Mouse (Mus musculus): ENCODE results near the gene Trim17. TPM values are rescaled to one million over a fixed set of nuclear protein-coding genes. Genes with fewer than 3 reads are reported as not detected.

The Trim17 gene
- polyA plus RNA-seq (2021; fragmentation: Nextera tagmentation): 4.6 and 5.0 TPM in 2 replicates
- long read RNA-seq, experiment 1, partial matches to known transcripts: 0 of 5 reads
- long read RNA-seq, experiment 1, other reads (novel, unspliced or antisense): 5 of 5 reads
- long read RNA-seq, experiment 2, partial matches to known transcripts: 2 of 42 reads
- long read RNA-seq, experiment 2, other reads (novel, unspliced or antisense): 37 of 42 reads

DNA sequence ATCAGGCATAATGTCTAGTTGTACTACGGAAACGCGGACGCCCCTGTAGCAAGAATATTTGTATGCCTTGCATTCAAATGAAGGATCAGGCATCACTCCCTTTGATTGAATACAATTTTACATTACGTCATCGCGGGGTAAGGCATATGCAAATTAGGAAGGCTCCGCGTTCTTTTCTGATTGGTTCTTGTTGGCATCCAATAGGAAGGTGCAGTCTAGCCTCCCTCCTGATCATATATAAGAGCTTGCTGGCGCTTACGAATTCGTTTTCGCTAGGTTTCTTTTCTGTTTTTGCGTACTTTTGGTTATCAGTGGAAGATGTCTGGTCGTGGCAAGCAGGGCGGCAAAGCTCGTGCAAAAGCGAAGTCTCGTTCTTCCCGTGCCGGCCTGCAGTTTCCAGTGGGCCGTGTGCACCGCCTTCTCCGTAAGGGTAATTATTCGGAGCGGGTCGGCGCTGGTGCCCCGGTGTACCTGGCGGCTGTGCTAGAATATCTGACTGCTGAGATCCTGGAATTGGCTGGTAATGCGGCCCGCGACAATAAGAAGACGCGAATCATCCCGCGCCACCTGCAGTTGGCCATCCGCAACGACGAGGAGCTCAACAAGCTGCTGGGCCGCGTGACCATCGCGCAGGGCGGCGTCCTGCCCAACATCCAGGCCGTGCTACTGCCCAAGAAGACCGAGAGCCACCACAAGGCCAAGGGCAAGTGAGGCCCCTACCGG is at the start of gene Trim17, which contains the start of gene Hist3h2a:
Trim17 (plus strand) TSS at position 266 of the 723 bp plus-strand sequence.
Hist3h2a (plus strand) TSS at position 266 of the 723 bp plus-strand sequence.

DNA sequence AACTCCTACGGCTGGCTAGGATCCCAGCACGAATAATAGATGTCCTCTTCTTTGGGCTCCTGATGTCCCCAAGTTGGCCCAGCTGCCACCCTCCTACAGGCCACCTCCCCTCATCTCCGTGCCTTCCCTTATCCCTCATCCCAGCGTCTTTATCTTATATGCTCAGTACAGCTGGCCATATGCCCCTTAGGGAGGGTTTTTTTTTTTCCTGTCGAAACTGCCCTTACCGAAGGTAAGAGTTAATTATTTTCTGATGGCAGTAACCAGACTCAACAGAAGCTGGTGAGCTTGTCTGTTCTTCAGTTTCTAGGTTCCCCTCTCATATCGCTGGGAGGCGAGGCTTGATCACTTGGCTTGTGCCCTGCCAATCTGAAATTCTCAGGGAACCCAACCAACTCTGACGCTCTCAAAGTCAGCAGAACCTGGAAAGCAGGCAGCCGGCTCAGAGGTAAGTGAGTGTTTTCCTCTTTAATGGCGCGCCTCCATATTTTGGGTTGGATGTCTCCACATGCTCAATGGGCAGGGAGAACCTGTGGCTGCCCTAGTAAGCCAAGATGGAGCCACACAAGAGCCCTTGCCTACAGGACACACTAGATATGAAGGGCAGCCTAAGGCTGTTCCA is 36.6 kb upstream of the Trim17 start, which contains the start of gene Btnl10:
Btnl10 (plus strand) TSS at position 164 of the 622 bp plus-strand sequence.

DNA sequence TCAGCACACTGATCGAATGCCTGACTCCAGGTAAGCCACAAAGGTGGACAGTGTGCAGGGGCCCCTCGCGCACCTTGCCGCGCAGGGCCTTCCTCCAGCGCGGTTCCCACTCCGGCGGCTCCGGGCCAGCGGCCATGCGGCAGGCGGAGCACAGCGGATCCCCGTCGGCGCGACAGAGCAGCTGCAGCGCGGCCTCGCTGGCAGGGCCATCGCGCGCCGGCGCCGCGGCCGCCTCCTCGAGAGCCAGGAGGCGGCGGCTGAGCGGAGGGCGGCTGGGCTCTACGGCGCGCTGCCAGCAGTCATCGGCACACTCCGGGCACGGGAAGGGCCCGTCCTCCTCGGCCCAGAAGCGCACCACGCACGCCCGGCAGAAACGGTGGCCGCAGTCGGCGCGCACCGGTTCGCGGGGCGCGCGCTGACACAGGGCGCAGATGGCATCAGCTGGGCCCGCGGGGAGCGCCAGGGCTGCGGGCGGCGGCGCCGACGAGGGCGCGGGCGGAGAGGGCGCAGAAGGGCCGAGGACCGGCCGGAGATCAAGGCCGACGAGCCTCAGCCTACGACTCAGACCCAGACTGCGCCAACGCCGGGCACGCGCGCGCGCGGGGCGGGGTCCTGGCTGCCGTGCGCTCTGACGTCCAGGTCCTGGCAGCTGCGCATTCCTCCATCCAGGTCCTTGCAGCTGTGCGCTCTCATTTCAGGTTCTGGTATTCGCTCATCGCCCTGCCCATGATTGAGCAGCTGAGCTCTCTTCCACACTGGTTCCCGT is 16.0 kb upstream of the Trim17 start, which contains the start of gene Rnf187:
Rnf187 (minus strand) TSS at position 595 of the 766 bp plus-strand sequence.

DNA sequence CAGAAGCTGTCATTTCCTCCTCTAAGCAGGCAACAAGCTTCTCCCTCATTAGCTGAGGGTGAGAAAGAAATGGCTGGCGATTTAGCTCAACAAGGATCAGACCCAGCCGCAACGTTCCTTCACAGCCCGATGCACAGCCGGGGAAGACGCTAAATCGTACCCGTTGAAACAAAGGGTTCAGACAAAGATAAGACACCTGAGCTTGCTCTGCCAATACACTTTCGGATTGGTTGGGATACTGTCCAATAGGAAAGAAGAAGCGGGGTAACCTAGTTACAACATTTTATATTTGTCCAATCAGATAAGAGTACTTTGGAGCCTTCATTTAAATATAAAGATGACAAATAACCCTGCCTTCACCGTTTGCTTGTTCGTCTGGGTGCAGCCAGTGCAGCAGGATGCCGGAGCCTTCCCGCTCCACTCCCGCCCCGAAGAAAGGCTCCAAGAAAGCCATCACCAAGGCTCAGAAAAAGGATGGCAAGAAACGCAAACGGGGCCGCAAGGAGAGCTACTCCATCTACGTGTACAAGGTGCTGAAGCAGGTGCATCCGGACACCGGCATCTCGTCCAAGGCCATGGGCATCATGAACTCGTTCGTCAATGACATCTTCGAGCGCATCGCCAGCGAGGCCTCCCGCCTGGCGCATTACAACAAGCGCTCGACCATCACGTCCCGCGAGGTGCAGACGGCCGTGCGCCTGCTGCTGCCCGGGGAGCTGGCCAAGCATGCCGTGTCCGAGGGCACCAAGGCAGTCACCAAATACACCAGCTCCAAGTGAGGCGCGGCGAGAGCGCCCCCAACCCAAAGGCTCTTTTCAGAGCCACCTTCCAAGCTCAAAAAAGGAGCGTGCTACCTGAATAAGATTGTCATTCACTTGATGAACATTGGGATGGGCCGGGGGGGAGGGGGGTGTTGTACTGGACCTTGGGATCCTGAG is 5.7 kb upstream of the Trim17 start, which contains the start of gene Hist3h2ba:
Hist3h2ba (plus strand) TSS at position 379 of the 938 bp plus-strand sequence.

DNA sequence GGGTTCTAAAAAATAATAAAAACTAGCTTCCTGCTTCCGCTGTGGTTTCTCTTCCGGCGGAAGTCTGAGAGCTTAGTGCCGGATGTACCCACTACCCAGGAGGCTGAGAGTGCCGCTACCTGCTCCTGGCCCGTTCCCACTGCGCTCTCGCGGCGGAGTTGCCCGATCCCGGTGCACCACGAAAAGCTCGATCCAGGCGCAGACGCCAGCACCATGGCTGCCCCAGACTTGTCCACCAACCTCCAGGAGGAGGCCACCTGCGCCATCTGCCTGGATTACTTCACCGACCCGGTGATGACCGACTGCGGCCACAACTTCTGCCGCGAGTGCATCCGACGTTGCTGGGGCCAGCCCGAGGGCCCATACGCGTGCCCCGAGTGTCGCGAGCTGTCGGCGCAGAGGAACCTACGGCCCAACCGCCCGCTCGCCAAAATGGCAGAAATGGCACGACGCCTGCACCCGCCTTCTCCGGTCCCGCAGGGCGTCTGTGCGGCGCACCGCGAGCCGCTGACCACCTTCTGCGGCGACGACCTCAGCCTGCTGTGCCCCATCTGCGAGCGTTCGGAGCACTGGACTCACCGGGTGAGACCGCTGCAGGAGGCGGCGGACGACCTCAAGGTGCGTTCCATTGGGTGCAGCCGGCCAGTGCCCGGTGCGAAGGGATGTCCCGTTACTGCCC is 23.7 kb downstream of the Trim17 start, which contains the start of gene Trim11:
Trim11 (plus strand) TSS at position 67 of the 679 bp plus-strand sequence.

Small RNAs within 50 kb of the gene (microRNA-seq; reads per million reads assigned to microRNA genes)
- not detected for gene Gm44313

Other genes with a start within 250 kb of the Trim17 start
- not detected in 2 replicates for gene Olfr318, start 230.7 kb upstream of the Trim17 start, polyA plus RNA-seq (2021; fragmentation: Nextera tagmentation)
- 0.09 and 0.13 TPM in 2 replicates for gene Olfr317, start 215.5 kb upstream of the Trim17 start, polyA plus RNA-seq (2021; fragmentation: Nextera tagmentation)
- 0.67 and 0.89 TPM in 2 replicates for gene Olfr316, start 202.0 kb upstream of the Trim17 start, polyA plus RNA-seq (2021; fragmentation: Nextera tagmentation)
- not detected in 2 replicates for gene Olfr315, start 181.5 kb upstream of the Trim17 start, polyA plus RNA-seq (2021; fragmentation: Nextera tagmentation)
- not detected in 2 replicates for gene Olfr314, start 171.7 kb upstream of the Trim17 start, polyA plus RNA-seq (2021; fragmentation: Nextera tagmentation)
- 28.9 and 30.2 TPM in 2 replicates for gene Fam183b, start 152.7 kb upstream of the Trim17 start, polyA plus RNA-seq (2021; fragmentation: Nextera tagmentation)
- gene Olfr313, start 139.7 kb upstream of the Trim17 start, polyA plus RNA-seq (2021; fragmentation: Nextera tagmentation): not detected in 2 replicates
- not detected in 2 replicates for gene Olfr312, start 125.4 kb upstream of the Trim17 start, polyA plus RNA-seq (2021; fragmentation: Nextera tagmentation)
- not detected in 2 replicates for gene Olfr311, start 115.4 kb upstream of the Trim17 start, polyA plus RNA-seq (2021; fragmentation: Nextera tagmentation)
- gene Gm12258, start 107.5 kb upstream of the Trim17 start, polyA plus RNA-seq (2021; fragmentation: Nextera tagmentation): 3.5 and 3.9 TPM in 2 replicates
- 3.4 and 4.0 TPM in 2 replicates for gene 2810021J22Rik, start 87.5 kb upstream of the Trim17 start, polyA plus RNA-seq (2021; fragmentation: Nextera tagmentation)
- 6.0 and 6.7 TPM in 2 replicates for gene Zfp39, start 50.5 kb upstream of the Trim17 start, polyA plus RNA-seq (2021; fragmentation: Nextera tagmentation)
- gene Btnl10, start 36.8 kb upstream of the Trim17 start, polyA plus RNA-seq (2021; fragmentation: Nextera tagmentation): not detected in 2 replicates
- 359 and 481 TPM in 2 replicates for gene Rnf187, start 15.8 kb upstream of the Trim17 start, polyA plus RNA-seq (2021; fragmentation: Nextera tagmentation)
- gene Hist3h2ba, start 5.8 kb upstream of the Trim17 start, polyA plus RNA-seq (2021; fragmentation: Nextera tagmentation): 23.0 and 26.4 TPM in 2 replicates
- 89.8 and 93.1 TPM in 2 replicates for gene Hist3h2a, start within 50 bp of the Trim17 start, polyA plus RNA-seq (2021; fragmentation: Nextera tagmentation)
- 10.9 and 12.4 TPM in 2 replicates for gene Trim11, start 23.4 kb downstream of the Trim17 start, polyA plus RNA-seq (2021; fragmentation: Nextera tagmentation)
- gene Obscn, start 181.7 kb downstream of the Trim17 start, polyA plus RNA-seq (2021; fragmentation: Nextera tagmentation): 0.41 and 0.49 TPM in 2 replicates
- gene Iba57, start 209.1 kb downstream of the Trim17 start, polyA plus RNA-seq (2021; fragmentation: Nextera tagmentation): 2.0 and 3.1 TPM in 2 replicates
- gene Gjc2, start 228.5 kb downstream of the Trim17 start, polyA plus RNA-seq (2021; fragmentation: Nextera tagmentation): 6.5 and 7.0 TPM in 2 replicates
- 552 and 573 TPM in 2 replicates for gene Guk1, start 237.5 kb downstream of the Trim17 start, polyA plus RNA-seq (2021; fragmentation: Nextera tagmentation)
- 179 and 195 TPM in 2 replicates for gene Mrpl55, start 247.8 kb downstream of the Trim17 start, polyA plus RNA-seq (2021; fragmentation: Nextera tagmentation)

Measured in layer of hippocampus, adult 6 months (tissue).